Comparison of ENCODE assay signal across 8 mouse cellular contexts in genomic region chr19:57123503-57124137, GRCm38 (mm10).
DNase-seq lines count a peak whose midpoint lies in the region; ATAC-seq and TF ChIP-seq lines count a peak whose summit lies in the region.

No protein-coding gene starts in this region.

- peaks cover 25% of the 10 kb centered on the region for H3K4me1 ChIP-seq in forebrain, embryonic 16.5 days (replicated peaks; ENCODE audit: control insufficient read depth, insufficient read depth, low read length)
- H3K4me1 ChIP-seq in hindbrain, embryonic 16.5 days (ENCODE audit: control insufficient read depth, insufficient read depth, low read depth, low read length), result peaks cover 14% of the 10 kb centered on the region
- peaks cover 24% of the 10 kb centered on the region for H3K4me1 ChIP-seq in liver, embryonic 13.5 days (replicated peaks)
- peaks cover 23% of the 10 kb centered on the region for H3K4me1 ChIP-seq in olfactory bulb, adult 2 months (ENCODE audit: control insufficient read depth, insufficient read depth, low read length)

- TF ChIP-seq POLR2A in olfactory bulb, adult 2 months (IDR thresholded peaks at IDR 0.05; ENCODE audit: insufficient read depth, low read depth, low read length), result no peak

- no peaks in the 10 kb centered on the region; the same call in 1 of the 2 replicates for H3K9me3 ChIP-seq in forebrain, embryonic 16.5 days (ENCODE audit: control insufficient read depth, low read length)
- H3K9me3 ChIP-seq in hindbrain, embryonic 16.5 days (ENCODE audit: control insufficient read depth, low read length), result no peaks in the 10 kb centered on the region; the same call in 1 of the 2 replicates
- no peaks in the 10 kb centered on the region for H3K9me3 ChIP-seq in liver, embryonic 13.5 days (replicated peaks)

- peak; percentile 83 for DNase-seq in B cell, adult 2 months
- DNase-seq in adrenal gland, postnatal 36 days, result peak; percentile 54 to 74
- DNase-seq in liver, embryonic 13.5 days, result no peak
- no peak for DNase-seq in urinary bladder, postnatal 25 days (ENCODE audit: low spot score)
- no peak for DNase-seq in frontal cortex, postnatal 25 days (ENCODE audit: low spot score in 2 of 2)

- WGBS in forebrain, embryonic 16.5 days, result 51% methylated on average over 11 of the region's 11 CpGs
- WGBS in hindbrain, embryonic 16.5 days, result 57% methylated on average over 11 of the region's 11 CpGs
- 36% methylated on average over 11 of the region's 11 CpGs for WGBS in liver, embryonic 13.5 days (ENCODE audit: insufficient replicate concordance)
- 68% methylated on average over 11 of the region's 11 CpGs for WGBS in olfactory bulb, adult 2 months

- peak overlapping the region; percentile 17; the same call in 1 of the 2 replicates for H3K27ac ChIP-seq in forebrain, embryonic 16.5 days (ENCODE audit: low read length)
- peak overlapping the region; percentile 68 for H3K27ac ChIP-seq in hindbrain, embryonic 16.5 days (ENCODE audit: low read depth, low read length)
- H3K27ac ChIP-seq in liver, embryonic 13.5 days, result peak overlapping the region; percentile 53; the same call in 1 of the 2 replicates
- H3K27ac ChIP-seq in olfactory bulb, adult 2 months (ENCODE audit: insufficient read depth, low read depth, low read length), result peak overlapping the region; percentile 36; the same call in 1 of the 2 replicates

- H3K36me3 ChIP-seq in forebrain, embryonic 16.5 days (ENCODE audit: control insufficient read depth, insufficient read depth), result no peaks in the 10 kb centered on the region
- 0 out of 2 replicates have a peak, but pooled peaks cover 2% of the 10 kb centered on the region for H3K36me3 ChIP-seq in hindbrain, embryonic 16.5 days (ENCODE audit: control insufficient read depth, insufficient read depth, low read length)
- H3K36me3 ChIP-seq in liver, embryonic 13.5 days, result no peaks in the 10 kb centered on the region

- H3K9ac ChIP-seq in forebrain, embryonic 16.5 days (replicated peaks; ENCODE audit: low read depth, low read length), result no peak overlapping the region
- no peak overlapping the region; the same call in 1 of the 2 replicates for H3K9ac ChIP-seq in hindbrain, embryonic 16.5 days (ENCODE audit: low read depth, low read length)
- no peak overlapping the region for H3K9ac ChIP-seq in liver, embryonic 13.5 days

- H3K4me3 ChIP-seq in forebrain, embryonic 16.5 days (replicated peaks; ENCODE audit: low read length), result no peak overlapping the region
- H3K4me3 ChIP-seq in hindbrain, embryonic 16.5 days (ENCODE audit: low read length), result no peak overlapping the region
- H3K4me3 ChIP-seq in liver, embryonic 13.5 days (replicated peaks), result no peak overlapping the region
- H3K4me3 ChIP-seq in olfactory bulb, adult 2 months (ENCODE audit: insufficient read depth, low read depth, low read length), result no peak overlapping the region

- peak; percentile 78 for ATAC-seq in forebrain, embryonic 16.5 days
- ATAC-seq in hindbrain, embryonic 16.5 days, result peak; percentile 77
- ATAC-seq in liver, embryonic 13.5 days (ENCODE audit: low read depth), result peak; percentile 31; the same call in 1 of the 2 replicates

- no peak overlapping the region for H3K4me2 ChIP-seq in forebrain, embryonic 16.5 days (ENCODE audit: low read length)
- H3K4me2 ChIP-seq in hindbrain, embryonic 16.5 days (ENCODE audit: low read length), result no peak overlapping the region
- no peak overlapping the region for H3K4me2 ChIP-seq in liver, embryonic 13.5 days

- no peaks in the 10 kb centered on the region for H3K27me3 ChIP-seq in forebrain, embryonic 16.5 days (replicated peaks; ENCODE audit: control insufficient read depth, insufficient read depth, low read length)
- no peaks in the 10 kb centered on the region for H3K27me3 ChIP-seq in hindbrain, embryonic 16.5 days (replicated peaks; ENCODE audit: control insufficient read depth, insufficient read depth, low read length)
- H3K27me3 ChIP-seq in liver, embryonic 13.5 days, result peaks cover 5% of the 10 kb centered on the region

- TF ChIP-seq CTCF in olfactory bulb, adult 2 months (IDR thresholded peaks at IDR 0.05; ENCODE audit: insufficient read depth, low read depth, low read length), result no peak

Comparison
In these comparisons a context has a peak if more than half of its experiments do, and no peak if none do; other contexts are left out.
1. DNase-seq: peak in B cell, adult 2 months (2 of 2) and adrenal gland, postnatal 36 days (2 of 2); none in liver, embryonic 13.5 days (single experiment), urinary bladder, postnatal 25 days (single experiment) and frontal cortex, postnatal 25 days (0 of 2).
2. H3K27ac ChIP-seq: peak in every context shown above with its lines; median percentile 68 in hindbrain, embryonic 16.5 days; 53 in liver, embryonic 13.5 days; 36 in olfactory bulb, adult 2 months; 17 in forebrain, embryonic 16.5 days.
3. Peak in every context shown above with its lines, with median percentiles within 50 percentile points of each other: ATAC-seq.